Mouse (Mus musculus) ES-E14 (cell line): ENCODE data around the gene Add1.

Source experiments
- HCFC1 ChIP-seq: IDR thresholded peaks from 2 replicates; pipeline ENCODE4 v1.6.1; 2012; ENCODE audit warnings: low read length, inconsistent platforms, borderline replicate concordance; ENCODE audit not compliant: insufficient read depth
- MAFK ChIP-seq: IDR thresholded peaks from 2 replicates; pipeline ENCODE4 v1.6.1; 2014; ENCODE audit warnings: mild to moderate bottlenecking, low read depth, low read length, inconsistent platforms; ENCODE audit not compliant: insufficient read depth
- ZC3H11A ChIP-seq: IDR thresholded peaks from 2 replicates; pipeline ENCODE4 v1.6.1; 2012; ENCODE audit warnings: low read depth, mild to moderate bottlenecking, inconsistent platforms, low read length, borderline replicate concordance

- TF ChIP-seq HCFC1 (no peak), ZC3H11A (no peak), MAFK (no peak)
Measured at GRCm38 (mm10) chr5:34564291-34564690, 9.2 kb upstream of the Add1 start.
